27 mouse cellular contexts compared by ENCODE assay signal in the genomic region with DNA sequence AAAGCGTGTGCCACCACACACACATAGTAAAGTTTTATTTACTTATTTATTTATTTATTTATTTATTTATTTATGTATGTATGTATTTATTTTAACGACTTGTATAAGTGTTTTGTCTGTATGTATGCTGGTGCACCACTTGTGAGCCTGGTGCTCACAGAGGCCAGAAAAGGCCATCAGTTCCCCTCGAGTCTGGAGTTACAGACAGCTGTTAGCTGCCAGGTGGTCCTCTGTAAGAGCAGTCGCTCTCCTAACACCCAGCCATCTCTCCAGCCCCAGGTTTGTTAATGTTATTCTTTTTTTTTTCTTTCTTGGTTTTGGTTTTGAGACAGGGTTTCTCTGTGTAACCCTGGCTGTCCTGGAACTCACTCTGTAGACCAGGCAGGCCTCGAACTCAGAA. TPM values are rescaled to one million over a fixed set of nuclear protein-coding genes. Genes with fewer than 3 reads are reported as not detected.
"Had no signal": no experiment of that assay in that cellular context is flagged by ENCODE, and none has a peak within 500 bp of the region (broad histone marks: within the 10 kb centered on the region; RNA-seq: fewer than 3 reads in every experiment).

No protein-coding gene starts in this region.

- ATAC-seq: inflammation-experienced regulatory T-cells, adult 6 months; intestine, embryonic 16.5 days; midbrain, embryonic 15.5 days had no signal

- H3K27me3 ChIP-seq: limb, embryonic 12.5 days; limb, embryonic 15.5 days; lung, embryonic 15.5 days; megakaryocyte, embryonic 14.5 days; midbrain, embryonic 15.5 days; neural tube, embryonic 13.5 days had no signal

- H3K4me3 ChIP-seq: limb, embryonic 12.5 days; limb, embryonic 15.5 days; lung, embryonic 15.5 days; megakaryocyte, embryonic 14.5 days; midbrain, embryonic 10.5 days; midbrain, embryonic 15.5 days; neural tube, embryonic 13.5 days had no signal

- H3K4me1 ChIP-seq: limb, embryonic 12.5 days; limb, embryonic 15.5 days; lung, embryonic 15.5 days; midbrain, embryonic 10.5 days; midbrain, embryonic 15.5 days; neural tube, embryonic 13.5 days had no signal

- H3K4me2 ChIP-seq: limb, embryonic 12.5 days; limb, embryonic 15.5 days; lung, embryonic 15.5 days; midbrain, embryonic 15.5 days; neural tube, embryonic 13.5 days had no signal

- DNase-seq: kidney, adult 18-20 months; kidney, adult 9 months; kidney, postnatal 14 days; kidney, postnatal 4 days; left cerebral cortex, postnatal 4 days; lung, adult 18-20 months; lung, postnatal 10 days; lung, postnatal 36 days; right cerebral cortex, postnatal 14 days; right cerebral cortex, postnatal 4 days; thymus, adult 2 months; thymus, postnatal 14 days had no signal

- H3K27ac ChIP-seq: limb, embryonic 12.5 days; limb, embryonic 15.5 days; lung, embryonic 15.5 days; midbrain, embryonic 10.5 days; midbrain, embryonic 15.5 days; neural tube, embryonic 13.5 days; stomach, postnatal 0 days had no signal

- H3K9ac ChIP-seq: limb, embryonic 12.5 days; limb, embryonic 15.5 days; lung, embryonic 15.5 days; midbrain, embryonic 15.5 days; neural tube, embryonic 13.5 days had no signal

- H3K9me3 ChIP-seq: limb, embryonic 12.5 days; limb, embryonic 15.5 days; lung, embryonic 15.5 days; megakaryocyte, embryonic 14.5 days; midbrain, embryonic 10.5 days; midbrain, embryonic 15.5 days; neural tube, embryonic 13.5 days had no signal

RNA-seq across cellular contexts. Expression of gene Smim6, which starts 6.8 kb away (rescaled TPM):
- total RNA-seq: layer of hippocampus, adult 18-20 months; layer of hippocampus, postnatal 14 days; left cerebral cortex, adult 8-10 months; left cerebral cortex, postnatal 14 days; left cerebral cortex, postnatal 4 days; neutrophil, adult 5-6 weeks had no signal

RNA-seq across cellular contexts. Expression of gene Smim5, which starts 18.9 kb away (rescaled TPM):
- total RNA-seq: left cerebral cortex, postnatal 4 days had no signal

RNA-seq across cellular contexts. Expression of gene Itgb4, which starts 55.9 kb away (rescaled TPM):
- polyA plus RNA-seq: inflammation-experienced regulatory T-cells, adult 6 months had no signal
